Mouse (Mus musculus): Measurements from ENCODE around the gene Josd2. TPM values are rescaled to one million over a fixed set of nuclear protein-coding genes. Genes with fewer than 3 reads are reported as not detected.

Gene Josd2
- polyA plus RNA-seq, 1 experiment from 2014 or later, result 27.9 TPM

DNA sequence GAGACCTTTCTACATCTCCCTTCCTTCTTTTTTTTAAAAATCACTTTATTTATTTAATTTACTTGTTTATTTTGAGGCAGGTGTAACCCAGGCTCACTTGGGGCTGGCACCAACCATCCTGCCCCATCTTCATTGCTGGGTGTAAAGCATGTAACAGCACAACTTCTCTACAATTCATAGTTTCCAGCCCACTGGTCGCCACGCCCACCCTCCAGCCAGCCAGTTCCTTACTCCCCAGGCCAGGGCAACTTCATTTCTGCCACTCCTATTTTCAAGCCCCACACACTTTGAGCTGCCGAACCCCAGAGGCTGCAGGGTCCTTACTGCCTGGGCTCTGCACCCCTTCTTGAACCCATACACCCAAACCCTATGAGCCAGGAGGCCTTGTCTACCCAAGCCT lies 53.2 kb downstream of the Josd2 start:
- H3K9me3 ChIP-seq (ENCODE audit: control insufficient read depth, low read length), result no peaks in the 10 kb centered on the region
- H3K27me3 ChIP-seq (ENCODE audit: control insufficient read depth, insufficient read depth, low read length), result peaks cover 28% of the 10 kb centered on the region; the same call in 1 of the 2 replicates
- no peak overlapping the region for H3K4me2 ChIP-seq (ENCODE audit: low read length)
- ATAC-seq (ENCODE audit: low FRiP score, low TSS enrichment), result no peak
- H3K27ac ChIP-seq (replicated peaks; ENCODE audit: low read depth, low read length), result no peak overlapping the region
- H3K4me3 ChIP-seq (replicated peaks; ENCODE audit: low read depth, low read length), result no peak overlapping the region
- no peak overlapping the region for H3K9ac ChIP-seq (replicated peaks; ENCODE audit: low read length)
- no peaks in the 10 kb centered on the region for H3K36me3 ChIP-seq (ENCODE audit: control insufficient read depth, insufficient read depth, low read length)
- no peak for DNase-seq
- WGBS, result 56% methylated on average over 3 of the region's 3 CpGs
- 0 out of 2 replicates have a peak, but pooled peaks cover 4% of the 10 kb centered on the region for H3K4me1 ChIP-seq (ENCODE audit: control insufficient read depth, insufficient read depth, low read length)

Small RNA genes within 50 kb of the gene (microRNA-seq; reads per million reads assigned to microRNA genes)
- 1.3 reads per million for gene Mir7052

Other genes starting within 250 kb of the Josd2 start
- not detected in 2 replicates for gene Klk1, start 242.6 kb upstream of the Josd2 start, polyA plus RNA-seq (2014; fragmentation: Nextera tagmentation; extraction: Ambion mirVana)
- gene Gm36864, start 231.8 kb upstream of the Josd2 start, polyA plus RNA-seq (2014; fragmentation: Nextera tagmentation; extraction: Ambion mirVana), result not detected in 2 replicates
- 1.3 and 1.8 TPM in 2 replicates for gene 1700028J19Rik, start 221.3 kb upstream of the Josd2 start, polyA plus RNA-seq (2014; fragmentation: Nextera tagmentation; extraction: Ambion mirVana)
- 199 and 211 TPM in 2 replicates for gene 2410002F23Rik, start 221.3 kb upstream of the Josd2 start, polyA plus RNA-seq (2014; fragmentation: Nextera tagmentation; extraction: Ambion mirVana)
- gene Acp4, start 210.6 kb upstream of the Josd2 start, polyA plus RNA-seq (2014; fragmentation: Nextera tagmentation; extraction: Ambion mirVana), result not detected in 2 replicates
- gene Gm15517, start 206.5 kb upstream of the Josd2 start, polyA plus RNA-seq (2014; fragmentation: Nextera tagmentation; extraction: Ambion mirVana), result 1.8 TPM in 1 of 2 replicates, not detected in the other
- 4.6 and 4.7 TPM in 2 replicates for gene Clec11a, start 161.1 kb upstream of the Josd2 start, polyA plus RNA-seq (2014; fragmentation: Nextera tagmentation; extraction: Ambion mirVana)
- gene Shank1, start 157.7 kb upstream of the Josd2 start, polyA plus RNA-seq (2014; fragmentation: Nextera tagmentation; extraction: Ambion mirVana), result 35.1 and 37.8 TPM in 2 replicates
- 39.5 and 48.5 TPM in 2 replicates for gene Syt3, start 83.9 kb upstream of the Josd2 start, polyA plus RNA-seq (2014; fragmentation: Nextera tagmentation; extraction: Ambion mirVana)
- 1.7 and 1.9 TPM in 2 replicates for gene 1700008O03Rik, start 82.2 kb upstream of the Josd2 start, polyA plus RNA-seq (2014; fragmentation: Nextera tagmentation; extraction: Ambion mirVana)
- 28.4 and 39.0 TPM in 2 replicates for gene Lrrc4b, start 39.0 kb upstream of the Josd2 start, polyA plus RNA-seq (2014; fragmentation: Nextera tagmentation; extraction: Ambion mirVana)
- gene Aspdh, start 2.6 kb upstream of the Josd2 start, polyA plus RNA-seq (2014; fragmentation: Nextera tagmentation; extraction: Ambion mirVana), result 8.6 and 8.9 TPM in 2 replicates
- gene Emc10, start 28.5 kb downstream of the Josd2 start, polyA plus RNA-seq (2014; fragmentation: Nextera tagmentation; extraction: Ambion mirVana), result 152 and 163 TPM in 2 replicates
- 26.8 and 28.6 TPM in 2 replicates for gene Fam71e1, start 28.6 kb downstream of the Josd2 start, polyA plus RNA-seq (2014; fragmentation: Nextera tagmentation; extraction: Ambion mirVana)
- 0.15 and 0.20 TPM in 2 replicates for gene Mybpc2, start 56.7 kb downstream of the Josd2 start, polyA plus RNA-seq (2014; fragmentation: Nextera tagmentation; extraction: Ambion mirVana)
- gene Spib, start 64.1 kb downstream of the Josd2 start, polyA plus RNA-seq (2014; fragmentation: Nextera tagmentation; extraction: Ambion mirVana), result not detected in 2 replicates
- gene Pold1, start 80.9 kb downstream of the Josd2 start, polyA plus RNA-seq (2014; fragmentation: Nextera tagmentation; extraction: Ambion mirVana), result 17.8 and 19.5 TPM in 2 replicates
- gene Nr1h2, start 86.0 kb downstream of the Josd2 start, polyA plus RNA-seq (2014; fragmentation: Nextera tagmentation; extraction: Ambion mirVana), result 57.1 and 62.0 TPM in 2 replicates
- 1.1 TPM in 1 of 2 replicates, not detected in the other for gene Napsa, start 104.4 kb downstream of the Josd2 start, polyA plus RNA-seq (2014; fragmentation: Nextera tagmentation; extraction: Ambion mirVana)
- gene Kcnc3, start 122.7 kb downstream of the Josd2 start, polyA plus RNA-seq (2014; fragmentation: Nextera tagmentation; extraction: Ambion mirVana), result 5.2 and 7.5 TPM in 2 replicates
- 2.5 and 2.7 TPM in 2 replicates for gene Myh14, start 202.9 kb downstream of the Josd2 start, polyA plus RNA-seq (2014; fragmentation: Nextera tagmentation; extraction: Ambion mirVana)
- gene Izumo2, start 240.8 kb downstream of the Josd2 start, polyA plus RNA-seq (2014; fragmentation: Nextera tagmentation; extraction: Ambion mirVana), result not detected in 2 replicates